Mouse (Mus musculus) bone marrow, adult 2 months (tissue): ENCODE results near the gene Map3k12.

Experiments used
- CTCF ChIP-seq: fragments of 200-500 bp; IDR thresholded peaks from 2 replicates; pipeline ENCODE4 v1.5.1; 2011; ENCODE audit warnings: low read length, control low read depth; ENCODE audit not compliant: control insufficient read depth, insufficient read depth
- POLR2A ChIP-seq: fragments of 200-500 bp; IDR thresholded peaks from 2 replicates; pipeline ENCODE4 v1.6.1; 2011; ENCODE audit warnings: low read depth, mild to moderate bottlenecking, control low read depth, low read length, borderline replicate concordance; ENCODE audit not compliant: control insufficient read depth

DNA sequence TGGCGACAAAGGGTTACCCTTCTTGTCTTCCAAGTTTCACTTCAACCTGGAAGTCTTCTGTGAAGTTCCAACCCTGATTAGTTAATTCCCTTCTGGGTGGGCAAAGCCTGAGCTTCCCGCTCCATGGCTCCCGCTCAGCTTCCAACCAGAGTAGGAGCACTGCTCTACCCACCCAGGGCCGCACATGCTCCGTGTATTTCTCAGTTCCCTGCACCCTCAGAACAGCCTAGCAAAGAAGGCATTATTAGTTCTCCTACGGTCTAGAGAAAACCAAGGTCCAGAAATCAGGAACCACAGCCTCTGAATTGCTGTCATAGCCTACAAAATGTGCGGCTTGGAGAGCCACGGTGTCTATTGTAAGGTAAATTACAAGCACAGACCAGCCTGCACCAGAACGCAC lies 6.8 kb downstream of the Map3k12 start:
- TF ChIP-seq CTCF (no peak), POLR2A (no peak)
